Mouse (Mus musculus) right cerebral cortex, postnatal 4 days (tissue): Measurements from ENCODE around the gene Ralb.
A peak's percentile ranks its signal among the peaks of the same experiment; 100 is the strongest.

Source experiments
- DNase-seq: peaks from one replicate; pipeline ENCODE4 v3.0.0-alpha.2; 2022

The Ralb gene

GRCm38 (mm10) chr1:119443591-119444350, 60.8 kb downstream of the Ralb start:
- DNase-seq: no peak

GRCm38 (mm10) chr1:119442901-119443300, 61.7 kb downstream of the Ralb start:
- no peak for DNase-seq

GRCm38 (mm10) chr1:119438105-119438637, 66.4 kb downstream of the Ralb start:
- no peak for DNase-seq

- DNase-seq: no peak
Measured at GRCm38 (mm10) chr1:119437401-119437800, 67.2 kb downstream of the Ralb start.

GRCm38 (mm10) chr1:119424141-119424860, 80.3 kb downstream of the Ralb start:
- no peak for DNase-seq

GRCm38 (mm10) chr1:119423510-119423909, 81.1 kb downstream of the Ralb start:
- DNase-seq: peak; percentile 58

- no peak for DNase-seq
Measured at GRCm38 (mm10) chr1:119422460-119423015, 82.1 kb downstream of the Ralb start.

- peak; percentile 38 for DNase-seq
Measured at GRCm38 (mm10) chr1:119421576-119422421, 82.8 kb downstream of the Ralb start, which contains the start of gene Inhbb. TSS of gene Inhbb (minus strand) at chr1:119422248.

- DNase-seq: peak; percentile 40
Measured at GRCm38 (mm10) chr1:119420984-119421575, 83.5 kb downstream of the Ralb start.
